Mouse (Mus musculus): ENCODE results near the gene Pla2g7. TPM values are rescaled to one million over a fixed set of nuclear protein-coding genes. Genes with fewer than 3 reads are reported as not detected.

The Pla2g7 gene
- polyA plus RNA-seq, 1 experiment from 2014 or later: 9.0 TPM

DNA sequence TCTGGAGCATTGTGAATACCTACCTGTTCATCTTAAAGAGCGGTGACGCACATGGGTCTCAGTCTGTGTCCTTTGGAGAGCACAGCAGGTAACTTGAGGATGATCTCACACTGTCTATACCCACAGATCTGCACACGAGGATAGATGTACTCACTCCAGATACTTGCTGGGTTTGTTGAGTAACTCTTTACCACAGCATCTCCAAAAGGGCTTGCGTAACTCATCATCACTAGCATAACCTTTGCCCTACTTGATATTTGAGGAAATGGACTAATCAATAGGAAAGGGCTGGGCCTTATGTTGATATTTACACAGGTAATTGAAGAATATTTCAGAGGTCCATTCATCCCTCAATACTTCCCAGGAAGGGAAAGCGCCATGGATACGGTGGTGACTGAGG lies 21.9 kb downstream of the Pla2g7 start:
- Histone ChIP-seq H3K9me3 (no peaks in the 10 kb centered on the region), H3K9ac (no peak overlapping the region), H3K4me3 (no peak overlapping the region), H3K4me2 (replicated peaks) (no peak overlapping the region), H3K4me1 (no peaks in the 10 kb centered on the region), H3K36me3 (no peaks in the 10 kb centered on the region), H3K27ac (no peak overlapping the region), H3K27me3 (no peaks in the 10 kb centered on the region)
- 92% methylated on average over 6 of the region's 6 CpGs for WGBS
- ATAC-seq (ENCODE audit: low FRiP score, low read depth): no peak

DNA sequence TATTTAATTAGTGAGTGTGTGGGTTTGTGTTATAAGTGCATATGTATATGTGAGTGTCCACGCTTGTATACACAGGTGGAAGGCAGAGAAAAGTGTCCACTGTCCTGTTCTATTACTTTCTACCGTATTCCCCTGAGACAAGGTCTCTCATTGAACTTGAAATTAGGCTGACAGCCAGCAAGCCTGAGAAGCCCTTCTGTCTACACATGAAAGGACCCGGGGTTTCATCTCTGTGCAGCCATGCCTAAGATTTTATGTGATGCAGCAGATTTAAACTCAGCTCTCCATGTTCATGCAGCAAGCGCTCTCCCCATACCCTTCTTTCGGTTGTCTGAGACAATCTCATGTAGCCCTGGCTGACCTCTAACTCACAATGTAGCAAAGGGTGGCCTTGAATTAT lies 22.6 kb downstream of the Pla2g7 start:
- no peak for ATAC-seq (ENCODE audit: low FRiP score, low read depth)
- 95% methylated on average over 5 of the region's 5 CpGs for WGBS
- Histone ChIP-seq H3K9ac (no peak overlapping the region), H3K9me3 (no peaks in the 10 kb centered on the region), H3K36me3 (no peaks in the 10 kb centered on the region), H3K4me1 (no peaks in the 10 kb centered on the region), H3K27ac (no peak overlapping the region), H3K4me3 (no peak overlapping the region), H3K27me3 (no peaks in the 10 kb centered on the region), H3K4me2 (replicated peaks) (no peak overlapping the region)

DNA sequence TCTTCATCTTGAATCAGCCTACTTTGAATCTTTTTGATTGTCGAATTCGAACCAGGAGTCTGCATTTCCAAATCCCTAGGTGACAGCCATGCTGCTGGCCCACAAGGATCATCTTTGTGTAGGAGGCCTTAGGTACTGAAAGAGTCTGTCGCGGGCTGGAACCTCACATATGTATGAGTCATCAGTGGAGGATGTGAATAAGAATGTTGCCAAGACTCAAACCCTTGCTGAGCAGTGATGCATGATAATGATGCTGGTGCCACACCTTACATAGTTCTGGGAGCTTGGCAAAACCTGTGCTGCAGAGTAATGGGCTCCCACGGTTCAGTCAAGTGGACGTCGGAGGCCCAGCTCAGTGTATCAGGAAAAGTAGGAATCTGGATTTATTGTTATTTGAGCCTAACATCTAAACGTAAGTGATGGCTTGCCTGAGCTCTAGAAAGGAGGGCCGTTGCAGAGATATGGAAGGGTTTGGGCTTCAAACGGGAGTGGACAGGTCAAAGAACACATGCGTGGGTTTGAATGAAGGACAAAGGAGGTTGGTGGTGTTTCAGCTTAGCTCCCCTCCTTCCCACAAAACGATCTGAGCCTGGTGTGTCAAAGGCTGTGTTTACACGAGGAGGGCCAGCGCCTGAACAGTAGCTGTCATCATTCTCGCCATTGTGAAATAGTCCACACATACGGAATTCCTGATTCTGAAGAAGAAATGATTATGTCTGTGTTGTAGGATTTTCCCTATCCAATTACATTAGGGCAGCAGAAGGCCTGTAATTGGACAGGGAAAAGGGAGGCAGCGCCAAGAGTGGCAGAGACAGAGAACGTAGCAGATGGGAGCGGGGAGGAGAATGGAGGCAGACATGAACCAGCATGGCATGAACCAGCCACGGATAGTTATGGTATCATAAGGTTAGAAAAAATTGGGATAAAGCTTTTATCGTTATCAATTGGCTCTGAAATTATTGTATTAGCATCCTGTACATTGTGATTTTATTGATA lies 24.7 kb downstream of the Pla2g7 start:
- H3K9ac ChIP-seq: no peak overlapping the region
- H3K27me3 ChIP-seq: no peaks in the 10 kb centered on the region
- H3K4me2 ChIP-seq (replicated peaks): no peak overlapping the region
- ATAC-seq (ENCODE audit: low FRiP score, low read depth): no peak
- no peak overlapping the region for H3K27ac ChIP-seq
- no peaks in the 10 kb centered on the region for H3K36me3 ChIP-seq
- H3K9me3 ChIP-seq: peaks cover 4% of the 10 kb centered on the region
- no peaks in the 10 kb centered on the region for H3K4me1 ChIP-seq
- no peak overlapping the region for H3K4me3 ChIP-seq
- 87% methylated on average over 21 of the region's 21 CpGs for WGBS

DNA sequence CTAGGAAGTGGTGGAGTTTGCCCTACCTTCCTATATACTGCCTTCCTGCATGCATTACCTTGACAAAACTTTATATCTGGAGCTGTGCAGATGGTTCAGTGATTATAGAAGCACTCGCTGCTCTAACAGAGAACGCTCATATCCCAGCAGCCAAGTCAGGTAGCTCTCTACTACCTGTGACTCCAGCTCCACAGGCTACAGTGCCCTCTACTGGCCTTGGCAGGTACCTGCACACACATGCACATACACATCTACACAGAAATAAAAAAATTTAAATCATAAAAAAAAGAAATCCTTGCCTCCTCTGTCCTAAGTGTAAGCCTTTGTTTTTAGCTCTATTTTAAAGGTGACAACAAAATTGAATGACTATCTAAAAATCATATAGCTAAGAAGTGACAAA lies 29.8 kb downstream of the Pla2g7 start:
- no peak overlapping the region for H3K4me2 ChIP-seq (replicated peaks)
- no peak overlapping the region for H3K27ac ChIP-seq
- H3K9ac ChIP-seq: no peak overlapping the region
- 97% methylated on average over 2 of the region's 2 CpGs for WGBS
- ATAC-seq (ENCODE audit: low FRiP score, low read depth): no peak
- H3K36me3 ChIP-seq: no peaks in the 10 kb centered on the region
- H3K27me3 ChIP-seq: no peaks in the 10 kb centered on the region
- H3K9me3 ChIP-seq: peaks cover 7% of the 10 kb centered on the region
- H3K4me1 ChIP-seq: no peaks in the 10 kb centered on the region
- no peak overlapping the region for H3K4me3 ChIP-seq

DNA sequence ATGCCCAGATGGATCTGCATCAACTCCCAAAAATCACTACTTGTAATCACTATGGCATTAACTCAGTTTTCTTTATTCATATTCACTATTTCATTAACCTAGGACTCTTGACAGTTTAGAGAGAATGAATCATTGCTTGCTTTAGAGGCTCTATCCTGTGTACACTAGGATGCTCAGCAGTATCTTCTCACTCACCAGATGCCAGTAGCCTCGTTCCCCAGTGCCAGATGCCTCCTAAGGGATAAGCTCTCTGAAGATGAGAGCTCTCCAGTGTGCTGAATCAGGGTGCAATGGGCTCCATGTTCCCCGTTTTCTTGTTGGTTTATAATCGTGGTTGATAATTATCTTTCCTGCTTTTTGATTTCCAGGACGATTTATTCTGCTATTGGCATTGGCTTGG lies 30.8 kb downstream of the Pla2g7 start:
- no peak for ATAC-seq (ENCODE audit: low FRiP score, low read depth)
- Histone ChIP-seq H3K36me3 (no peaks in the 10 kb centered on the region), H3K9ac (no peak overlapping the region), H3K4me3 (no peak overlapping the region), H3K9me3 (peaks cover 7% of the 10 kb centered on the region), H3K27me3 (no peaks in the 10 kb centered on the region), H3K27ac (no peak overlapping the region), H3K4me2 (replicated peaks) (no peak overlapping the region), H3K4me1 (no peaks in the 10 kb centered on the region)
- WGBS: 59% methylated on average over 4 of the region's 4 CpGs

DNA sequence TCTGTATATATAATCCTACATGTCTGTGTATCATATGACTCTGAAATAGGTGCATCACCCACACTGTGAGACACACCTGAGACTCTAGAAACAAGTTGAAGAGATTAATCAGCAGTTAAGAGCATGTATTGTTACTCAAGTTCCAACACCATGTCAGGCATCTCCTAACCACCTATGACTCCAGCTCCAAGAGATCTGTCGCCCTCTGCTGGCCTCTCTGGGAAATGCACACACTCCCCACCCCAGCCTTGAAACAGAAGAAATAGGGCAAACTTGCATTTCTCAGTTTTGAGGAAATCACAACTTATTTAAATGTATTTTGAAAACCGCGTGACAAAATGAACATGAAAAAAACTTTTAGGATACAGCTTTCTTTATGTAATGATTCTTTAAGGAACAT lies 38.8 kb downstream of the Pla2g7 start:
- Histone ChIP-seq H3K27ac (no peak overlapping the region), H3K4me2 (replicated peaks) (no peak overlapping the region), H3K9me3 (no peaks in the 10 kb centered on the region), H3K27me3 (no peaks in the 10 kb centered on the region), H3K36me3 (no peaks in the 10 kb centered on the region), H3K4me3 (no peak overlapping the region), H3K9ac (no peak overlapping the region), H3K4me1 (no peaks in the 10 kb centered on the region)
- no peak for ATAC-seq (ENCODE audit: low FRiP score, low read depth)
- WGBS: 11% methylated on average over 3 of the region's 3 CpGs

DNA sequence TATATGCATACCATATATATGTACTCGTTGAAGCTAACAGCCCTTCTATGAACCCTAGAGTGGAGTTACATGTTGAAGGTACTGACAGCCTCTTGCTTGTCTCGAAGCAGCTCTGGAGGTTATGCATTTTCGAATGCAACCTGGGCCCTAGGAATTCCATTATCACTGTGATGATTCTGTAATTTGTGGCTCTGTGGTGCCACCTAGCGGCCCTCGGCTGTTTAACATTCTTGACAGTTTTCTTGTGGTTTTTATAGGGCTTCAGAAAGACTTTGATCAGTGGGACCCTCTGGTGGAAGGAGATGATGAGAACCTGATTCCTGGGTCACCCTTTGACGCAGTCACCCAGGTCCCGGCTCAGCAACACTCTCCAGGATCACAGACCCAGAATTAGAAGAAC lies 43.7 kb downstream of the Pla2g7 start:
- Histone ChIP-seq H3K27ac (no peak overlapping the region), H3K9ac (no peak overlapping the region), H3K9me3 (no peaks in the 10 kb centered on the region), H3K4me1 (no peaks in the 10 kb centered on the region), H3K4me2 (replicated peaks) (no peak overlapping the region), H3K27me3 (no peaks in the 10 kb centered on the region), H3K36me3 (no peaks in the 10 kb centered on the region), H3K4me3 (no peak overlapping the region)
- WGBS: 20% methylated on average over 7 of the region's 7 CpGs
- ATAC-seq (ENCODE audit: low FRiP score, low read depth): no peak

DNA sequence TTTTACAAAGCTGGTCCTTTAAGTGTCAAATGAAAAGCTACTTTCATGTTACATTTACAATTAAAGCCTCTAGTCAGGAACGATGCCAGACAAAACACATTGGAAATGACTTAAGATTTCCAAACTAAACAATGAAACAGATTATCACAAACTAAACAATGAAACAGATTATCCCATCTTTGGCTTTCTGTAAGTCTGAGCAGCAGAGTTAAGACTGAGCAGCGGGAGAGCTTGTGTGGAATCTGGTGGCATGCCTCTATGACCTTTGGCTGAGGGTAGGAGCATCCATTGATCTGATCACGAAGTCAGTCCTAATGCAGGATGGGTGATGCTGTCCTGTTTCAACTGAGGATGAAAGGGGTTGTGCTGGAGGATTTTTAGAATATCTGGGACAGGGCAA lies 44.3 kb downstream of the Pla2g7 start:
- Histone ChIP-seq H3K27ac (no peak overlapping the region), H3K9ac (no peak overlapping the region), H3K4me2 (replicated peaks) (no peak overlapping the region), H3K9me3 (no peaks in the 10 kb centered on the region), H3K4me1 (no peaks in the 10 kb centered on the region), H3K27me3 (no peaks in the 10 kb centered on the region), H3K36me3 (no peaks in the 10 kb centered on the region), H3K4me3 (no peak overlapping the region)
- ATAC-seq (ENCODE audit: low FRiP score, low read depth): no peak
- 65% methylated on average over 3 of the region's 3 CpGs for WGBS

DNA sequence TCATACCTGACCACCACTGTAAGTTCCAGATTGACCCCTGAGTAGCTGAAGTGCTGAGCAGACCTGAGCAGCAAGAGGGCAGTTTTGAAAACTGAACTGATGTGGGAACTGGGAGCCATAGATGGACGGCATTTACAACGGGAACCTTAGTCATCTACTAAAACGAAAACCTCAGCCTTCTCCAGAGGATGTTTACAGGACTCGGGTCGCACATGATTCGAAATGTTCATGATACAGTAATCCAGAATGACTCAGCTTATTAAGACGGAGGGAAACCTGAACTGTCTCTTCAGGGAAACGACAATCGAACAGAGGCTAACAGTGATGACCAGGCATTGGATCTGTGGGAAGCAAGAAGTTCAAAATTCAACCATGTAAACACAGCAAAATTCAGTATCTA lies 51.3 kb downstream of the Pla2g7 start:
- Histone ChIP-seq H3K4me1 (no peaks in the 10 kb centered on the region), H3K4me2 (replicated peaks) (no peak overlapping the region), H3K27ac (no peak overlapping the region), H3K9ac (no peak overlapping the region), H3K36me3 (no peaks in the 10 kb centered on the region), H3K4me3 (no peak overlapping the region), H3K27me3 (no peaks in the 10 kb centered on the region), H3K9me3 (no peaks in the 10 kb centered on the region)
- WGBS: 86% methylated on average over 9 of the region's 9 CpGs
- ATAC-seq (ENCODE audit: low FRiP score, low read depth): no peak

DNA sequence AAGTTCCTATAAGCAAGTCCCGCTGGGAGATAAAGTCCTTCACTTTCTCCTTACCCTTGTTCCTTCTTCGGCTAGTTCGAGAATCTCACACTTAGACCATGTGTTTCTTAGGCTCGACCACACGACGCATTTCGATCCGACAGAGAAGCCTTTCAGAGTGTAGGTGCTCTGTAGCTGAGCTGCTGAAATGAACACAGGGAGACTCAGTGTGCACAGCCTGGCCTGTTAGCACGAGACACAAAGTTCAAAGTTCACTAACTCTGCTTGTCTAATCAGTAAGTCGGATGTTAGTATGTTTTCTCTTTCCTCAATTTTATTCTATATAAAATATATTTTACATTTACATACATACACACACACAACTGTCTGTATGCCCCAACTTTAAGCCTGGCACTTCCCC lies 54.2 kb downstream of the Pla2g7 start:
- H3K27me3 ChIP-seq: peaks cover 2% of the 10 kb centered on the region
- no peaks in the 10 kb centered on the region for H3K9me3 ChIP-seq
- no peak overlapping the region for H3K4me3 ChIP-seq
- no peak overlapping the region for H3K9ac ChIP-seq
- WGBS: 83% methylated on average over 10 of the region's 10 CpGs
- H3K27ac ChIP-seq: no peak overlapping the region
- no peak for ATAC-seq (ENCODE audit: low FRiP score, low read depth)
- no peak overlapping the region for H3K4me2 ChIP-seq (replicated peaks)
- no peaks in the 10 kb centered on the region for H3K4me1 ChIP-seq
- H3K36me3 ChIP-seq: no peaks in the 10 kb centered on the region

DNA sequence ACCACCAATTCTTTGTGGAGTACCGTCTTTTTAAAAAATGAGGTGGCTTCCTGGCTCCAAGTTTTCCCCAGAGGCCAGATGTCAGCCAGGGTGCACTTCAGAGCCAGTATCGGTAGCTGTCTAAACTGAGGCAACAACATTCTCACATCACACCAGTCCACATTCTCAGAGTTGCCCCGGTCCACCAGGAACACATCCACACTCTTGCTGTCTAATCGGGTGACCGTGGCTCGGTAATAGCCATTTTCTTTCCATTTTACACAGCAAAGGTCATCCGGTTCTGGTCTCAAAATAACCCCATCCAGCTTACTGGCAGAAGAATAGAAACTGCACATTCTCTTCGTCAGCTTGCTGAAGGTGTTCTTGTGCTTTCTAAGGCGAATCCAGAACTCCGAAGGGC lies 60.3 kb downstream of the Pla2g7 start:
- peaks cover 3% of the 10 kb centered on the region; the same call in 1 of the 2 replicates for H3K9me3 ChIP-seq
- H3K36me3 ChIP-seq: no peaks in the 10 kb centered on the region
- no peak for ATAC-seq (ENCODE audit: low FRiP score, low read depth)
- H3K9ac ChIP-seq: no peak overlapping the region
- H3K4me1 ChIP-seq: peaks cover 16% of the 10 kb centered on the region
- peaks cover 54% of the 10 kb centered on the region for H3K27me3 ChIP-seq
- H3K4me2 ChIP-seq (replicated peaks): no peak overlapping the region
- H3K27ac ChIP-seq: no peak overlapping the region
- no peak overlapping the region for H3K4me3 ChIP-seq
- 89% methylated on average over 10 of the region's 10 CpGs for WGBS

DNA sequence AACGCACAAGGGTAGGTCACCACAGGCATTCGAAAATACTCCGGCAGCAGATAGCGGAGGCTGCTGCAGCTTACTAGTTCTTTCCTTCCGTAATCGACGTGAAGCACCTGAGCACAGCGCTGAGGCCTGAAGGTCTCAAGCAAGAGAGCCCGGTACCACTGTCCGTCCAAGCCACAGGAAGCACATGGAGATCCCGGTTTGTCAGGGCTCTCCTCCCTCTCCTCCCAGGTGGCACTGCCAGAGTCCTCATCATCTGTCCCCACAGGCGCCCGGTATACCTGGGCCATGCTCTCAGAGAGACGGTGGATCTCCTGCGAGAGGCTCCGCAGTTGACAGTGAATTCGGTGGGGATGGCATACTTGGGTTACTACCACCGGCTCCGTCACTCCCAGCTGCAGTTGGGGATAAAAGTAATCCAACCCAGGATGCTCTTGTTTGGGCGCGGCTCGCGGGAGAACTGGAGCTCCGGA lies 61.2 kb downstream of the Pla2g7 start:
- peaks cover 54% of the 10 kb centered on the region for H3K27me3 ChIP-seq
- peak overlapping the region; percentile 48 for H3K4me3 ChIP-seq
- H3K4me2 ChIP-seq (replicated peaks): peak overlapping the region; percentile 88
- no peak for ATAC-seq (ENCODE audit: low FRiP score, low read depth)
- H3K9ac ChIP-seq: peak overlapping the region; percentile 60; the same call in 1 of the 2 replicates
- peaks cover 3% of the 10 kb centered on the region; the same call in 1 of the 2 replicates for H3K9me3 ChIP-seq
- H3K4me1 ChIP-seq: peaks cover 16% of the 10 kb centered on the region
- H3K27ac ChIP-seq: no peak overlapping the region
- 24% methylated on average over 24 of the region's 24 CpGs for WGBS
- H3K36me3 ChIP-seq: no peaks in the 10 kb centered on the region

Data from limb, embryonic 13.5 days (tissue).